Mouse (Mus musculus) thymus, postnatal 0 days (tissue): ENCODE data around the gene Gnai2. TPM values are rescaled to one million over a fixed set of nuclear protein-coding genes. Genes with fewer than 3 reads are reported as not detected.

ENCODE experiments used
- DNase-seq: peaks from one replicate; pipeline ENCODE4 v3.0.0-alpha.2; 2015; ENCODE audit warnings: low spot score
- polyA plus RNA-seq: library from polyadenylated mRNA; unstranded; fragments of >200 nt; fragmentation: Nextera tagmentation; extraction: Ambion mirVana; gene quantifications from 2 replicates; pipeline ENCODE4 v1.2.1, GENCODE M21; 2015

Gnai2 gene
- polyA plus RNA-seq, 1 experiment from 2014 or later: 466 TPM

GRCm38 (mm10) chr9:107658096-107658495 lies 22.9 kb upstream of the Gnai2 start:
- no peak for DNase-seq

- no peak for DNase-seq
Measured at GRCm38 (mm10) chr9:107657144-107657543, 22.0 kb upstream of the Gnai2 start.

- DNase-seq: no peak
Measured at GRCm38 (mm10) chr9:107654585-107654984, 19.4 kb upstream of the Gnai2 start.

GRCm38 (mm10) chr9:107653474-107653873 lies 18.3 kb upstream of the Gnai2 start:
- no peak for DNase-seq

- no peak for DNase-seq
Measured at GRCm38 (mm10) chr9:107650708-107651481, 15.7 kb upstream of the Gnai2 start.

- DNase-seq: no peak
Measured at GRCm38 (mm10) chr9:107650225-107650624, 15.1 kb upstream of the Gnai2 start.

GRCm38 (mm10) chr9:107648767-107649166 lies 13.6 kb upstream of the Gnai2 start:
- no peak for DNase-seq

- no peak for DNase-seq
Measured at GRCm38 (mm10) chr9:107646975-107647374, 11.8 kb upstream of the Gnai2 start.

GRCm38 (mm10) chr9:107645577-107645976 lies 10.4 kb upstream of the Gnai2 start:
- peak; percentile 85 for DNase-seq

- no peak for DNase-seq
Measured at GRCm38 (mm10) chr9:107645153-107645510, 10.0 kb upstream of the Gnai2 start.

- DNase-seq: peak; percentile 96
Measured at GRCm38 (mm10) chr9:107644495-107645152, 9.5 kb upstream of the Gnai2 start.

GRCm38 (mm10) chr9:107643544-107644214 lies 8.5 kb upstream of the Gnai2 start:
- no peak for DNase-seq

GRCm38 (mm10) chr9:107641666-107642065 lies 6.5 kb upstream of the Gnai2 start:
- no peak for DNase-seq

GRCm38 (mm10) chr9:107640257-107640772 lies 5.1 kb upstream of the Gnai2 start:
- DNase-seq: peak; percentile 39

- DNase-seq: no peak
Measured at GRCm38 (mm10) chr9:107637070-107637469, 1.9 kb upstream of the Gnai2 start.

- peak; percentile 39 for DNase-seq
Measured at GRCm38 (mm10) chr9:107634406-107635278, 525 bp downstream of the Gnai2 start.

- peak; percentile 41 for DNase-seq
Measured at GRCm38 (mm10) chr9:107633661-107634405, 1.3 kb downstream of the Gnai2 start.

GRCm38 (mm10) chr9:107633091-107633660 lies 2.0 kb downstream of the Gnai2 start:
- DNase-seq: peak; percentile 90

GRCm38 (mm10) chr9:107632478-107632877 lies 2.7 kb downstream of the Gnai2 start:
- no peak for DNase-seq

GRCm38 (mm10) chr9:107631861-107632260 lies 3.3 kb downstream of the Gnai2 start:
- no peak for DNase-seq
